Mouse (Mus musculus) heart, embryonic 11.5 days (tissue): ENCODE measurements at regions not wholly inside any gene's neighbourhood (a gene's known extent, or its start where the extent isn't known, plus 50 kb on each side); places are given as distances from the start of the nearest gene placed in this dataset.

ENCODE experiments used
- ATAC-seq: fragments of 200-750 bp; cut with Nextera tagmentation; replicated peaks from 2 replicates; pipeline ENCODE4 v1.8.0; 2017; ENCODE audit warnings: moderate library complexity; ENCODE audit not compliant: insufficient number of reproducible peaks, low FRiP score, low TSS enrichment
- H3K27ac ChIP-seq: fragments of 300-500 bp; sonication (generic); 2 replicates; pipeline ENCODE4 v1.5.1; 2014; ENCODE audit warnings: mild to moderate bottlenecking, low read depth, low read length
- H3K27me3 ChIP-seq: fragments of 300-500 bp; sonication (generic); 2 replicates; pipeline ENCODE4 v1.6.1; 2014; ENCODE audit warnings: mild to moderate bottlenecking, low read length, mixed read lengths; ENCODE audit not compliant: control insufficient read depth, insufficient read depth
- H3K36me3 ChIP-seq: fragments of 300-500 bp; sonication (generic); 2 replicates; pipeline ENCODE4 v1.6.1; 2014; ENCODE audit warnings: mild to moderate bottlenecking, low read length, moderate library complexity, mixed read lengths; ENCODE audit not compliant: control insufficient read depth, insufficient read depth
- H3K4me1 ChIP-seq: fragments of 300-500 bp; sonication (generic); 2 replicates; pipeline ENCODE4 v1.6.1; 2014; ENCODE audit warnings: low read length; ENCODE audit not compliant: control insufficient read depth, insufficient read depth
- H3K4me2 ChIP-seq: fragments of 300-500 bp; sonication (generic); 2 replicates; pipeline ENCODE4 v1.6.1; 2014; ENCODE audit warnings: mild to moderate bottlenecking, moderate library complexity
- H3K4me3 ChIP-seq: fragments of 300-500 bp; sonication (generic); 2 replicates; pipeline ENCODE4 v1.5.1; 2014; ENCODE audit warnings: low read depth, low read length
- H3K9ac ChIP-seq: fragments of 300-500 bp; sonication (generic); 2 replicates; pipeline ENCODE4 v1.6.1; 2014; ENCODE audit warnings: mild to moderate bottlenecking, low read depth, low read length, moderate library complexity
- H3K9me3 ChIP-seq: fragments of 300-500 bp; sonication (generic); replicated peaks from 2 replicates; pipeline ENCODE4 v1.6.1; 2016; ENCODE audit warnings: low read length; ENCODE audit not compliant: control insufficient read depth
- WGBS: fragments of 180-500 bp; shearing (Covaris S2); extraction: QIAGEN DNeasy Blood & Tissue Kit; methylation state at CpG from one replicate; pipeline ENCODE4 v1.1.7; 2014; ENCODE audit not compliant: insufficient replicate concordance; 5-methylcytosine and 5-hydroxymethylcytosine counted together

DNA sequence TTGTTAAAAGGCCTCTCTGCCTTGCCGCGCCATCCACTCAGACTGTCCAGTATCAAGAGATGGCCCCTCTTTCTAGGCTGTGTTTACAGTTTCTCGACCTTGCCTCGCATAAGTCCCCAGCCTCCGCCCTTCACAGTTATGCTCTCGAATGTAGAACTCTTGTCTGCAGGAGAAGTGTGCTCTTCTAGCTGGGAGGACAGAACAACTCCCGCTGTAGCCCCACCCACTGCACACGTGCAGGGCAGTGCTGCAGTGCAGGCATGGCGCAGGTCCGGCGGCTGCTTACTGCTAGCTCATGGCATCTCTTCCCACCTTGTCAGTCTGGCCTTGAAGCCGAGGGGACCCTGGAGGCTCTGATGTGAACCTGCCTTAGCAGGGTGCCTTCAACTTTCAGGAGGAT is 145.7 kb upstream of the Lrfn2 start:
- Histone ChIP-seq H3K27ac (no peak overlapping the region), H3K4me1 (no peaks in the 10 kb centered on the region), H3K9me3 (no peaks in the 10 kb centered on the region), H3K27me3 (no peaks in the 10 kb centered on the region; the same call in 1 of the 2 replicates), H3K36me3 (no peaks in the 10 kb centered on the region), H3K4me3 (no peak overlapping the region), H3K9ac (no peak overlapping the region), H3K4me2 (no peak overlapping the region)
- WGBS, result 75% methylated on average over 12 of the region's 12 CpGs
- no peak for ATAC-seq

- Histone ChIP-seq H3K9ac (no peak overlapping the region), H3K9me3 (no peaks in the 10 kb centered on the region), H3K27me3 (no peaks in the 10 kb centered on the region), H3K4me2 (no peak overlapping the region), H3K36me3 (no peaks in the 10 kb centered on the region), H3K4me3 (no peak overlapping the region), H3K4me1 (no peaks in the 10 kb centered on the region), H3K27ac (no peak overlapping the region)
- WGBS, result 83% methylated on average over 7 of the region's 7 CpGs
- ATAC-seq, result no peak
Measured at GRCm38 (mm10) chr17:48789846-48790245, 142.3 kb upstream of the Lrfn2 start.

DNA sequence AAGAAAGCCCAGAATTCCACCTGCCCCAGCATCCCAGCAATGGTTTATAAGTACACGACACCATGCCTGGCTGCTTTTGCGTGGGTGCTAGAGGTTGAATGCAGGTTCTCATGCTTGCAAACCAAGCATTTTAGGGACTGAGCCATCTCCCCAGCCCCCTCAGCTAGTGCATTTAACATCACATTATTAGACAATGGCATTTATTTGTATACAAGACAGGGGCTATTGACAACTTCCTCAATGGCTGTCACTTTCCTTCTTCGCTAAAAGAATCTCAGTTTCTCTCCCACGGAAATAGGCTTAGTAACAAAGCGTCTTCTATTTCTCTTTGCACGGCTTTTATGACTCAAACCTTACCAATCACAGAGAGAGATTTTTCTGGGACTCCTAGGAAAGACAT is 141.7 kb upstream of the Lrfn2 start:
- no peaks in the 10 kb centered on the region for H3K4me1 ChIP-seq
- no peak overlapping the region for H3K4me3 ChIP-seq
- no peak for ATAC-seq
- H3K9ac ChIP-seq, result no peak overlapping the region
- H3K9me3 ChIP-seq, result no peaks in the 10 kb centered on the region
- WGBS, result 84% methylated on average over 6 of the region's 6 CpGs
- H3K27me3 ChIP-seq, result no peaks in the 10 kb centered on the region
- H3K36me3 ChIP-seq, result no peaks in the 10 kb centered on the region
- H3K27ac ChIP-seq, result no peak overlapping the region
- H3K4me2 ChIP-seq, result no peak overlapping the region

DNA sequence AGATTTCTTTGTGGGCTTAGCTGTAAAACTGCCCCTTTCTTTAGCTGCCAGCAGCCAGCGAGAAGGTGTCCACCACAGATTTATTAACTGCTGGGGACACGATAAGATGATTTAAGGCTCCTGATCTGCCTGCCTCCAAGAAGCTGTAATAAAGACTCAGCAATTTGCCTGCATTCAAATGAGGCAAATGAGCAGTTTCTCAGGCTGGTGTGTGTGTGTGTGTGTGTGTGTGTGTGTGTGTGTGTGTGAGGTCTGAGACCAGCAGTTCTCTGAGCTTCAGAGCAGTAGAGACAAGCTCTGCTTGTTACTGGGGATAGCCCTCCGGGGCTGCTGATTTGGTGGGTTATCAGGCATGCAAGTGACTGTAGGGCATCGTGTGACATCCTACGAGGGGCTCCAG is 139.2 kb upstream of the Lrfn2 start:
- Histone ChIP-seq H3K4me2 (no peak overlapping the region), H3K9me3 (no peaks in the 10 kb centered on the region), H3K4me1 (no peaks in the 10 kb centered on the region), H3K27me3 (no peaks in the 10 kb centered on the region), H3K27ac (no peak overlapping the region), H3K4me3 (no peak overlapping the region), H3K9ac (no peak overlapping the region), H3K36me3 (no peaks in the 10 kb centered on the region)
- no peak for ATAC-seq
- 64% methylated on average over 5 of the region's 5 CpGs for WGBS

- ATAC-seq, result no peak
- Histone ChIP-seq H3K4me1 (no peaks in the 10 kb centered on the region), H3K4me3 (no peak overlapping the region), H3K27ac (no peak overlapping the region), H3K36me3 (no peaks in the 10 kb centered on the region), H3K27me3 (no peaks in the 10 kb centered on the region), H3K4me2 (no peak overlapping the region), H3K9me3 (no peaks in the 10 kb centered on the region), H3K9ac (no peak overlapping the region)
- WGBS, result 81% methylated on average over 5 of the region's 5 CpGs
Measured at GRCm38 (mm10) chr17:48795773-48796172, 136.4 kb upstream of the Lrfn2 start.

GRCm38 (mm10) chr17:48798196-48798595 is 134.0 kb upstream of the Lrfn2 start:
- no peak overlapping the region for H3K4me3 ChIP-seq
- no peak overlapping the region for H3K9ac ChIP-seq
- no peak overlapping the region for H3K27ac ChIP-seq
- 74% methylated on average over 3 of the region's 3 CpGs for WGBS
- H3K9me3 ChIP-seq, result no peaks in the 10 kb centered on the region
- no peaks in the 10 kb centered on the region for H3K4me1 ChIP-seq
- H3K4me2 ChIP-seq, result no peak overlapping the region
- H3K27me3 ChIP-seq, result no peaks in the 10 kb centered on the region
- no peak for ATAC-seq
- no peaks in the 10 kb centered on the region for H3K36me3 ChIP-seq

DNA sequence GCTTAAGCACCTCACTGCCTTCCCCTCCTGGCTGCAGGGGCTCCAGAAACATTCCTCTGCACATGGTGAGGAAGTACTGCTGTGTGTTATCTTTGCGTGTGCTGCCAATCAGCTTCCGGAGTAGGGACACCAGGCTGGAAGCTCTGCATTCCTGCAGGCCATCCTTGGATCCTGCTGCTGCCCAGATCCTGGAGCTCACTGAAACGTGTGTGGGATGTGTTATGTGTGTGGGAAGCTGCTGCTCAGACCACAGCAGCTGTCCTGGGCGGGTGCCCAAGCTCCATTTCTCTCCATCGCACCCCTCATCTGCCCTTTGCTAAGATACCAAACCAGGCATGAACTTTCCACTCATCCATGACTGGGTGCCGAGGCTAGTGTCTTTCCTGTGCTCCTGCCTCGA is 129.5 kb upstream of the Lrfn2 start:
- H3K4me3 ChIP-seq, result no peak overlapping the region
- no peaks in the 10 kb centered on the region for H3K36me3 ChIP-seq
- H3K27ac ChIP-seq, result no peak overlapping the region
- H3K27me3 ChIP-seq, result no peaks in the 10 kb centered on the region
- no peak overlapping the region for H3K4me2 ChIP-seq
- ATAC-seq, result no peak
- 51% methylated on average over 7 of the region's 7 CpGs for WGBS
- no peak overlapping the region for H3K9ac ChIP-seq
- no peaks in the 10 kb centered on the region for H3K9me3 ChIP-seq
- no peaks in the 10 kb centered on the region for H3K4me1 ChIP-seq

GRCm38 (mm10) chr17:48807905-48808304 is 124.3 kb upstream of the Lrfn2 start:
- no peak for ATAC-seq
- Histone ChIP-seq H3K4me3 (no peak overlapping the region), H3K4me1 (no peaks in the 10 kb centered on the region), H3K9ac (no peak overlapping the region), H3K27me3 (no peaks in the 10 kb centered on the region), H3K4me2 (no peak overlapping the region), H3K36me3 (no peaks in the 10 kb centered on the region), H3K9me3 (no peaks in the 10 kb centered on the region), H3K27ac (no peak overlapping the region)
- 64% methylated on average over 3 of the region's 3 CpGs for WGBS

DNA sequence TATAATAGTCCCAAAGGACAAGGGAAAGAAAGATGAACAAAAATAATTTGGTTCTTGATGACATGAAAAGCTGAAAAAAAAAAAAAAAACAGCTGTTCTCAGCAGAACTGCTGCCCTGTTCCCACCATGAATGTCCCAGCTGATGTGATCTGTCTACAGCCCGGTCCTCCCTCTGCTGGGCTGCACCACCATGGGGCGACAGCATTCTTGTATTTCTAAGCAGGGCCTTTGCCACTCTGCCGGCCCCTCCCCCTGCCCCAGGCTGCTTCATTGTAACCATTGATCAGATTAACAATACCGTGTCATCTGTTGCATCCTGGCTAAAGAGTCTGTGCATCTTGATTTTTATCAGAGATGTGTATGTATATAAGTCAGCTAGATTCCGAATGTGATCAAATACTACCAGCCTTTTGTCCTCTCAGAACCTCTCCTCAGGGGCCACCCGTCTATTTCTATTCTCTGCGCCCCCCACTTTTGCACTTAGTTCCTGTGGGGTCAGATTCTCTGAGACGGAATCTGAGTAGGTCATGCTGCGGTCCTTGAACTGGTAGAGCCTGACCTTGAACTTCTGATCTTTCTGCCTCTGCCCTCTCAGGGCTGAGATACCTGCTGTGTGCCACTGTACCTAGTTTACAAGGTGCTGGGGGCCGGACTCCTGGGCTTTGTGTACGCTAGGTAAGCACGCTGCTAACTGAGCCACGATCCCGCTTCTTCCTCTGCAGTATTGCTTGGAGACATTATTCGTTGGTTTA is 117.2 kb upstream of the Lrfn2 start:
- no peak overlapping the region for H3K4me3 ChIP-seq
- H3K27me3 ChIP-seq, result no peaks in the 10 kb centered on the region
- ATAC-seq, result no peak
- H3K4me1 ChIP-seq, result no peaks in the 10 kb centered on the region; the same call in 1 of the 2 replicates
- WGBS, result 63% methylated on average over 15 of the region's 15 CpGs
- no peaks in the 10 kb centered on the region for H3K36me3 ChIP-seq
- H3K27ac ChIP-seq, result no peak overlapping the region
- no peak overlapping the region for H3K9ac ChIP-seq
- H3K9me3 ChIP-seq, result no peaks in the 10 kb centered on the region
- no peak overlapping the region for H3K4me2 ChIP-seq
